Mouse (Mus musculus): ENCODE data around the gene Chrdl2. TPM values are rescaled to one million over a fixed set of nuclear protein-coding genes. Genes with fewer than 3 reads are reported as not detected.

The Chrdl2 gene
- polyA plus RNA-seq, 1 experiment from 2014 or later: not detected

- 64% methylated on average over 10 of the region's 10 CpGs for WGBS (ENCODE audit: insufficient replicate concordance)
- peak; percentile 71 for ATAC-seq
Measured at GRCm38 (mm10) chr7:99974208-99974970, 31.6 kb upstream of the Chrdl2 start.

GRCm38 (mm10) chr7:99975819-99976575 is 30.0 kb upstream of the Chrdl2 start:
- Histone ChIP-seq H3K27ac (ENCODE audit: low read depth) (peak overlapping the region; percentile 89), H3K4me3 (ENCODE audit: low read depth, low read length) (no peak overlapping the region), H3K36me3 (replicated peaks; ENCODE audit: insufficient read depth, low read length) (no peaks in the 10 kb centered on the region), H3K4me1 (ENCODE audit: insufficient read depth) (peaks cover 32% of the 10 kb centered on the region), H3K9ac (replicated peaks) (0 out of 2 replicates have a peak overlapping the region, but pooled peaks have one; percentile 44), H3K4me2 (ENCODE audit: low read depth, low read length) (peak overlapping the region; percentile 47; the same call in 1 of the 2 replicates), H3K9me3 (ENCODE audit: low read length) (no peaks in the 10 kb centered on the region), H3K27me3 (ENCODE audit: insufficient read depth, low read length) (no peaks in the 10 kb centered on the region)
- peak; percentile 34 for DNase-seq
- TF ChIP-seq EP300 (IDR thresholded peaks at IDR 0.05; ENCODE audit: low read depth): no peak
- no peak for TF ChIP-seq CTCF (IDR thresholded peaks at IDR 0.05; ENCODE audit: low read depth)
- peak; percentile 52 for ATAC-seq
- 58% methylated on average over 5 of the region's 5 CpGs for WGBS (ENCODE audit: insufficient replicate concordance)

More at GRCm38 (mm10) chr7:99974208-99974970, 31.6 kb upstream of the Chrdl2 start:
- TF ChIP-seq EP300 (IDR thresholded peaks at IDR 0.05; ENCODE audit: low read depth): peak; percentile 81
- TF ChIP-seq CTCF (IDR thresholded peaks at IDR 0.05; ENCODE audit: low read depth): no peak
- Histone ChIP-seq H3K9ac (replicated peaks) (0 out of 2 replicates have a peak overlapping the region, but pooled peaks have one; percentile 42), H3K4me3 (ENCODE audit: low read depth, low read length) (no peak overlapping the region), H3K4me1 (ENCODE audit: insufficient read depth) (peaks cover 33% of the 10 kb centered on the region), H3K36me3 (replicated peaks; ENCODE audit: insufficient read depth, low read length) (no peaks in the 10 kb centered on the region), H3K27ac (ENCODE audit: low read depth) (peak overlapping the region; percentile 89), H3K27me3 (ENCODE audit: insufficient read depth, low read length) (no peaks in the 10 kb centered on the region), H3K9me3 (ENCODE audit: low read length) (no peaks in the 10 kb centered on the region), H3K4me2 (ENCODE audit: low read depth, low read length) (peak overlapping the region; percentile 1; the same call in 1 of the 2 replicates)
- no peak for DNase-seq

- no peaks in the 10 kb centered on the region for H3K9me3 ChIP-seq (ENCODE audit: low read length)
- H3K27me3 ChIP-seq (ENCODE audit: insufficient read depth, low read length): no peaks in the 10 kb centered on the region
- peak overlapping the region; percentile 89 for H3K27ac ChIP-seq (ENCODE audit: low read depth)
- no peak overlapping the region for H3K4me3 ChIP-seq (ENCODE audit: low read depth, low read length)
- 65% methylated on average over 2 of the region's 2 CpGs for WGBS (ENCODE audit: insufficient replicate concordance)
- H3K36me3 ChIP-seq (replicated peaks; ENCODE audit: insufficient read depth, low read length): no peaks in the 10 kb centered on the region
- peaks cover 27% of the 10 kb centered on the region for H3K4me1 ChIP-seq (ENCODE audit: insufficient read depth)
- ATAC-seq (no peak), DNase-seq (no peak)
- no peak for TF ChIP-seq EP300 (IDR thresholded peaks at IDR 0.05; ENCODE audit: low read depth)
- TF ChIP-seq CTCF (IDR thresholded peaks at IDR 0.05; ENCODE audit: low read depth): no peak
- H3K4me2 ChIP-seq (ENCODE audit: low read depth, low read length): peak overlapping the region; percentile 18
- 0 out of 2 replicates have a peak overlapping the region, but pooled peaks have one; percentile 2 for H3K9ac ChIP-seq (replicated peaks)
Measured at GRCm38 (mm10) chr7:99978041-99978440, 27.9 kb upstream of the Chrdl2 start.

GRCm38 (mm10) chr7:99979081-99979480 is 26.9 kb upstream of the Chrdl2 start:
- no peaks in the 10 kb centered on the region for H3K27me3 ChIP-seq (ENCODE audit: insufficient read depth, low read length)
- no peak for DNase-seq
- TF ChIP-seq EP300 (IDR thresholded peaks at IDR 0.05; ENCODE audit: low read depth) (no peak), CTCF (IDR thresholded peaks at IDR 0.05; ENCODE audit: low read depth) (no peak)
- no peak for ATAC-seq
- 9% methylated on average over 6 of the region's 6 CpGs for WGBS (ENCODE audit: insufficient replicate concordance)
- H3K9ac ChIP-seq (replicated peaks): peak overlapping the region; percentile 99
- H3K4me1 ChIP-seq (ENCODE audit: insufficient read depth): peaks cover 22% of the 10 kb centered on the region
- peak overlapping the region; percentile 98 for H3K4me3 ChIP-seq (ENCODE audit: low read depth, low read length)
- H3K27ac ChIP-seq (ENCODE audit: low read depth): peak overlapping the region; percentile 99
- peak overlapping the region; percentile 94 for H3K4me2 ChIP-seq (ENCODE audit: low read depth, low read length)
- H3K36me3 ChIP-seq (replicated peaks; ENCODE audit: insufficient read depth, low read length): no peaks in the 10 kb centered on the region
- H3K9me3 ChIP-seq (ENCODE audit: low read length): no peaks in the 10 kb centered on the region

GRCm38 (mm10) chr7:99979546-99980131 is 26.3 kb upstream of the Chrdl2 start:
- DNase-seq (peak; percentile 68), ATAC-seq (peak; percentile 65)
- no peaks in the 10 kb centered on the region for H3K27me3 ChIP-seq (ENCODE audit: insufficient read depth, low read length)
- peak overlapping the region; percentile 94 for H3K4me2 ChIP-seq (ENCODE audit: low read depth, low read length)
- H3K4me1 ChIP-seq (ENCODE audit: insufficient read depth): peaks cover 17% of the 10 kb centered on the region
- no peak for TF ChIP-seq CTCF (IDR thresholded peaks at IDR 0.05; ENCODE audit: low read depth)
- no peak for TF ChIP-seq EP300 (IDR thresholded peaks at IDR 0.05; ENCODE audit: low read depth)
- no peaks in the 10 kb centered on the region for H3K36me3 ChIP-seq (replicated peaks; ENCODE audit: insufficient read depth, low read length)
- H3K9ac ChIP-seq (replicated peaks): peak overlapping the region; percentile 99
- WGBS (ENCODE audit: insufficient replicate concordance): under 1% methylated on average over 39 of the region's 51 CpGs
- H3K9me3 ChIP-seq (ENCODE audit: low read length): no peaks in the 10 kb centered on the region
- peak overlapping the region; percentile 99 for H3K27ac ChIP-seq (ENCODE audit: low read depth)
- H3K4me3 ChIP-seq (ENCODE audit: low read depth, low read length): peak overlapping the region; percentile 98

All from liver, postnatal 0 days (tissue).